Mouse (Mus musculus) hindbrain, embryonic 12.5 days (tissue): ENCODE data around the gene 1700088E04Rik. TPM values are rescaled to one million over a fixed set of nuclear protein-coding genes. Genes with fewer than 3 reads are reported as not detected.

Experiments
- ATAC-seq: fragments of 200-750 bp; cut with Nextera tagmentation; 2 replicates; pipeline ENCODE4 v1.8.0; 2017; ENCODE audit warnings: moderate TSS enrichment; ENCODE audit not compliant: low FRiP score
- H3K27ac ChIP-seq: fragments of 300-500 bp; sonication (generic); 2 replicates; pipeline ENCODE4 v1.5.1; 2016; ENCODE audit warnings: mild to moderate bottlenecking
- H3K27me3 ChIP-seq: fragments of 300-500 bp; sonication (generic); 2 replicates; pipeline ENCODE4 v1.6.1; 2016; ENCODE audit warnings: mild to moderate bottlenecking
- H3K36me3 ChIP-seq: fragments of 300-500 bp; sonication (generic); 2 replicates; pipeline ENCODE4 v1.6.1; 2016; ENCODE audit warnings: mild to moderate bottlenecking
- H3K4me1 ChIP-seq: fragments of 300-500 bp; sonication (generic); 2 replicates; pipeline ENCODE4 v1.6.1; 2016
- H3K4me2 ChIP-seq: fragments of 300-500 bp; sonication (generic); replicated peaks from 2 replicates; pipeline ENCODE4 v1.6.1; 2016; ENCODE audit warnings: mild to moderate bottlenecking
- H3K4me3 ChIP-seq: fragments of 300-500 bp; sonication (generic); 2 replicates; pipeline ENCODE4 v1.5.1; 2016; ENCODE audit warnings: mild to moderate bottlenecking
- H3K9ac ChIP-seq: fragments of 300-500 bp; sonication (generic); 2 replicates; pipeline ENCODE4 v1.6.1; 2016; ENCODE audit warnings: mild to moderate bottlenecking, moderate library complexity
- H3K9me3 ChIP-seq: fragments of 300-500 bp; sonication (generic); replicated peaks from 2 replicates; pipeline ENCODE4 v1.6.1; 2016; ENCODE audit warnings: mild to moderate bottlenecking
- WGBS: fragments of 180-500 bp; shearing (Covaris S2); methylation state at CpG from one replicate; pipeline ENCODE4 v1.1.7; 2016; 5-methylcytosine and 5-hydroxymethylcytosine counted together
- polyA plus RNA-seq: library from polyadenylated mRNA; unstranded; fragments of >200 nt; fragmentation: Nextera tagmentation; extraction: Ambion mirVana; gene quantifications from 2 replicates; pipeline ENCODE4 v1.2.1, GENCODE M21; 2016

The 1700088E04Rik gene
- polyA plus RNA-seq, 1 experiment from 2014 or later = 13.4 TPM

GRCm38 (mm10) chr15:79110031-79110430 is 31.0 kb downstream of the 1700088E04Rik start:
- Histone ChIP-seq H3K9me3 (no peaks in the 10 kb centered on the region), H3K4me3 (peak overlapping the region; percentile 92), H3K9ac (peak overlapping the region; percentile 93), H3K27me3 (0 out of 2 replicates have a peak, but pooled peaks cover 9% of the 10 kb centered on the region), H3K4me2 (peak overlapping the region; percentile 97), H3K36me3 (peaks cover 11% of the 10 kb centered on the region), H3K27ac (no peak overlapping the region), H3K4me1 (peaks cover 28% of the 10 kb centered on the region)
- ATAC-seq = no peak
- WGBS = 16% methylated on average over 9 of the region's 9 CpGs

- Histone ChIP-seq H3K27ac (peak overlapping the region; percentile 80), H3K27me3 (0 out of 2 replicates have a peak, but pooled peaks cover 9% of the 10 kb centered on the region), H3K4me3 (peak overlapping the region; percentile 92), H3K4me1 (peaks cover 28% of the 10 kb centered on the region), H3K36me3 (peaks cover 5% of the 10 kb centered on the region; the same call in 1 of the 2 replicates), H3K4me2 (peak overlapping the region; percentile 97), H3K9me3 (no peaks in the 10 kb centered on the region), H3K9ac (peak overlapping the region; percentile 93)
- WGBS = 2% methylated on average over 42 of the region's 46 CpGs
- ATAC-seq = peak; percentile 41; the same call in 1 of the 2 replicates
Measured at GRCm38 (mm10) chr15:79109321-79109934, 31.6 kb downstream of the 1700088E04Rik start.

GRCm38 (mm10) chr15:79108421-79109320 is 32.4 kb downstream of the 1700088E04Rik start, which contains the start of gene Micall1:
Gene Micall1, plus strand, starts transcription at chr15:79108898.
- Histone ChIP-seq H3K27me3 (0 out of 2 replicates have a peak, but pooled peaks cover 9% of the 10 kb centered on the region), H3K36me3 (0 out of 2 replicates have a peak, but pooled peaks cover 5% of the 10 kb centered on the region), H3K27ac (peak within 1 kb of the TSS; percentile 80), H3K4me2 (peak within 1 kb of the TSS; percentile 97), H3K4me3 (peak within 1 kb of the TSS; percentile 92), H3K4me1 (peaks cover 28% of the 10 kb centered on the region), H3K9me3 (no peaks in the 10 kb centered on the region), H3K9ac (peak within 1 kb of the TSS; percentile 93)
- 2% methylated on average over 76 of the region's 85 CpGs for WGBS
- peak; percentile 81 for ATAC-seq

DNA sequence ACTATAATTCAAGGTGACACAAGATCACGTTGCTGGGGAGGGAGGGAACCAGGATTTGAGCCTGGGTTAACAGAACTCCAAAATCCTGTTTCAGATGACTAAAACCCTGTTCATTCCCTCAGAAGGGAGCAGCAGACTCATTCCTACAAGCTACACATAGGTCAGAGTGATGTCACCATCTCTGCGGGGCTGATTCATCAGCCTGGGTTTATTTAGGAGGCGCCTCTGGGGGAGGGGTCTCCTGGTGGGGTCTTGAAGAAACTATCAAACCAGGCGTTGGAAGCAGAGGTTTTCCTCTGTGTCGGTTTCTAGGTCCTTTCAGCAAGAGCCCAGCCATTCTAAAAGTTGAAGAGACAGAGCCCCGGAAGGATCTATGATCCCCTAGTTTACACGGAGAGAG is 33.1 kb downstream of the 1700088E04Rik start:
- Histone ChIP-seq H3K4me2 (peak overlapping the region; percentile 97), H3K9me3 (no peaks in the 10 kb centered on the region), H3K27me3 (0 out of 2 replicates have a peak, but pooled peaks cover 9% of the 10 kb centered on the region), H3K9ac (peak overlapping the region; percentile 93; the same call in 1 of the 2 replicates), H3K4me1 (peaks cover 28% of the 10 kb centered on the region), H3K36me3 (0 out of 2 replicates have a peak, but pooled peaks cover 3% of the 10 kb centered on the region), H3K27ac (no peak overlapping the region), H3K4me3 (peak overlapping the region; percentile 92)
- ATAC-seq = no peak
- WGBS = 20% methylated on average over 7 of the region's 7 CpGs

DNA sequence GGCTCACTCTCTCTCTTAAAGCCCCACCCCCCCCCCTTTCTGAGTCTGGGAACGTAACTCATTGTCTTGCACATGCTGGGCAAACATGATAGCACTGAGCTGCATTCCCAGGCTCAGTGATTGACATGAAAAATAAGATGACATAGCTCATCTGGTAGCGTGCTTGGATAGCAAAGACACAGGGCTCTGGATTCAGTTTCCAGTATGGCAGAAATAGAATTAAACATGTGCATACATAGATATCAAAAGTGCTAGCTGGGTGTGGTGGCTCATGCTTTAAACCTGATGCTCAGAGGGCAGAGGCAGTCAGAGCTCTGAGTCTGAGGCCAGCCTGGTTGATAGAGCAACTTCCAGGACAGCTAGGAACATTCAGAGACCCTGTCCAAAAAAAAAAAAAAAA is 35.2 kb downstream of the 1700088E04Rik start:
- Histone ChIP-seq H3K4me3 (no peak overlapping the region), H3K9me3 (no peaks in the 10 kb centered on the region), H3K36me3 (no peaks in the 10 kb centered on the region), H3K27ac (no peak overlapping the region), H3K4me2 (no peak overlapping the region), H3K27me3 (0 out of 2 replicates have a peak, but pooled peaks cover 7% of the 10 kb centered on the region), H3K4me1 (peaks cover 23% of the 10 kb centered on the region), H3K9ac (no peak overlapping the region)
- WGBS = 42% methylated on average over 2 of the region's 2 CpGs
- no peak for ATAC-seq

- Histone ChIP-seq H3K36me3 (no peaks in the 10 kb centered on the region), H3K9ac (no peak overlapping the region), H3K9me3 (no peaks in the 10 kb centered on the region), H3K4me2 (no peak overlapping the region), H3K27me3 (no peaks in the 10 kb centered on the region), H3K4me1 (peaks cover 7% of the 10 kb centered on the region), H3K27ac (no peak overlapping the region), H3K4me3 (no peak overlapping the region)
- no peak for ATAC-seq
- WGBS = 67% methylated on average over 10 of the region's 10 CpGs
Measured at GRCm38 (mm10) chr15:79103264-79103663, 37.8 kb downstream of the 1700088E04Rik start.

DNA sequence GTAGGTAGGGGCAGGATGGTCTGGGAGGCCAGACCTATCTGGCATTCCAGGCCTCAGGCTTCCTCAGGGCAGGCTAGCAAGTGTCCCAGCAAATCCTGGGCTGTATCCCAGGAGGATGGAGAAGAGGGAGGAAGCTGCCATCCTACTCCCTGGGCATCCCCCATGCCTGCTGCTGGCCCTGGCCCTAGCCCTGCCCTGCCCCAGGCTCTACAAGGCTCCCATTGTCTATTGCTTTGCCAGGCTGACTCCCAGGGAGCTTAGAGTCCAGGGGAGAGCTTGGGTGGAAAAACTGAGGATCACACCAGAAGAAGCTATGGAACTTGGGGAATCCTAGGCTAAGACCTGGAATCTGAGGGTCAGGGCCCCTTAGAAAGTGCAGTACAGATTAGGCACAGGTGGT is 39.5 kb downstream of the 1700088E04Rik start:
- Histone ChIP-seq H3K36me3 (no peaks in the 10 kb centered on the region), H3K9ac (no peak overlapping the region), H3K27ac (no peak overlapping the region), H3K9me3 (no peaks in the 10 kb centered on the region), H3K4me1 (peaks cover 8% of the 10 kb centered on the region; the same call in 1 of the 2 replicates), H3K4me2 (no peak overlapping the region), H3K27me3 (no peaks in the 10 kb centered on the region), H3K4me3 (no peak overlapping the region)
- no peak for ATAC-seq

DNA sequence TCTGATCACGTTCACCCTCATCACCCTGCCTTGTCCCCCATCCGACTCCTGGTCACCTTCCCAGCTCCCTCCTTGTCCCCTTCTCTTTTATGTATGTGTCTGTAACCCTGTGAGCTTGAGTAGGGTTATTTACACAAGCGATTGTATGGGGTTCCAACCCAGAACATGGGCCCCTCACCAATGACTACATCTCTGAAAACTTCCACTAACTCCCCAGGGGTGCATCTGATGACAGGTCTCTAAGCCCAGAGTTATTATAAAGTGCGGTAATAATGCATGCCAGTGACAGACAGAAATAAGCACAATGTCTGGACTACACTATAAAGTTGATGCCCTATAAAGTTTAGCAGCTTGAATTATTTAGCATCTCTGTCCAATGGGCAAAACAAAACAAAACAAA is 40.7 kb downstream of the 1700088E04Rik start:
- no peak overlapping the region for H3K4me2 ChIP-seq
- no peaks in the 10 kb centered on the region for H3K27me3 ChIP-seq
- 69% methylated on average over 4 of the region's 4 CpGs for WGBS
- H3K4me3 ChIP-seq = no peak overlapping the region
- no peak overlapping the region for H3K27ac ChIP-seq
- H3K9ac ChIP-seq = no peak overlapping the region
- no peaks in the 10 kb centered on the region for H3K9me3 ChIP-seq
- H3K4me1 ChIP-seq = peaks cover 8% of the 10 kb centered on the region; the same call in 1 of the 2 replicates
- ATAC-seq = no peak
- peaks cover 10% of the 10 kb centered on the region for H3K36me3 ChIP-seq

DNA sequence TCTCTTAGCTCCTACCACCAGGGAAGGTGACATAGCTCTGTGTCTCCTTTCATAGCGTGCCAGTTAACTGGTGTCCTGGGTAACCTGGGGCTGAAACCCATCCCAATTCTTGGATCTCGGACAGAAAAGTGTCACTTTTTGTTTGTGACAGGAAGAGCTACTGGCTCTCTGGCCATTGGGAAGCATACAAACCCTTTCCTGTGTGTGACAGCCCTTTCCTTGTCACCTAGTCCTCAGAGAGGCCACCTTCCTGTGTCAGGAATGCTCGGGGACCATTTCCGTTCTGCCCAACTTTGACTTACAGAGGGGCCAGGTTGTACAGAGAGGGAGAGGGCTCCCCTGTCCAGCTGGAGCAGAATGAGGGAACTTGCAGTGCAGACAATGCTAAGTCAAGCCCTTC is 41.6 kb downstream of the 1700088E04Rik start:
- Histone ChIP-seq H3K9ac (no peak overlapping the region), H3K27ac (no peak overlapping the region), H3K4me2 (no peak overlapping the region), H3K27me3 (no peaks in the 10 kb centered on the region), H3K4me1 (peaks cover 8% of the 10 kb centered on the region; the same call in 1 of the 2 replicates), H3K9me3 (no peaks in the 10 kb centered on the region), H3K36me3 (peaks cover 17% of the 10 kb centered on the region), H3K4me3 (no peak overlapping the region)
- ATAC-seq = no peak
- 54% methylated on average over 4 of the region's 4 CpGs for WGBS

DNA sequence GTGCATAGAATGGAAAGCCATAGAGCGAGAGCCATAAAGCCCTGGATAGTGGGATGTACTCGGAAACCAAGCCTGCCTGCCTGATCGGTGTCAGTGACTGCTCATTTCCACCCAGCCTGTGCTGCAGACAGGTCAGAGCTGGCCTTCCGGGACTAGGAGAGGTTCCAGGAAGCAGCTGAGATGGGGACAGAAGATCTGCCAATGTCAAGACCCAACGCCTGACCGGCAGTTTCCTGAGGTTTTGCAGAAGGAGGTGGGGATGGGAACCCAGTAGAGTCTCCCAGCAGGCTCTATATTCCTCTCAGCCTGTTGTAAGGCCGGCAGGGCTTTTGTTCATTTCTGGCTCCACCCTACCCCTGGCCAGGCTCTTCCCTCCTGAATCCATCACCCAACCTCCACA is 42.2 kb downstream of the 1700088E04Rik start:
- no peak for ATAC-seq
- no peak overlapping the region for H3K27ac ChIP-seq
- WGBS = 57% methylated on average over 7 of the region's 7 CpGs
- no peaks in the 10 kb centered on the region for H3K27me3 ChIP-seq
- peaks cover 23% of the 10 kb centered on the region for H3K36me3 ChIP-seq
- no peak overlapping the region for H3K4me2 ChIP-seq
- H3K4me1 ChIP-seq = peaks cover 8% of the 10 kb centered on the region; the same call in 1 of the 2 replicates
- H3K9ac ChIP-seq = no peak overlapping the region
- no peaks in the 10 kb centered on the region for H3K9me3 ChIP-seq
- no peak overlapping the region for H3K4me3 ChIP-seq

DNA sequence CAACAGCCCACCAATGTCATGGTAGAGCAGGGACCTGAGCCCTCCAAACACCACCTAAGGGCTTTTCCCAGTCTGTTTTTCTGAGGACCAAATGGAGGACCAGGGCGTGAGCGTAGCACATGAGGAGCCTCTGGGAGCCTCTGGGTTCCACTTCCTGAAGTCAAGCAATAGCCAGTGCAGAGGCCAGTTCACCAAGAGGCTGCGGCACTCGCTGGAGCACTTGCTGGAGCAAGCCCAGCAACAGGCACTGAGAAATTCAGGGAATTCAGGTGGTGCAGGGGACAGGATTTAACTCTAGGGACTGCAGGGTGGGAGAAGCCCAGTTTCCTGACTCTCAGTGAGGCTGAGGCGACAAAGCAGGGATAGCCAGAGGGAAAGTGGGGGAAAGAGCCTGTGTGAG is 42.8 kb downstream of the 1700088E04Rik start:
- H3K36me3 ChIP-seq = peaks cover 30% of the 10 kb centered on the region
- no peak overlapping the region for H3K4me2 ChIP-seq
- no peak overlapping the region for H3K27ac ChIP-seq
- peaks cover 8% of the 10 kb centered on the region; the same call in 1 of the 2 replicates for H3K4me1 ChIP-seq
- H3K27me3 ChIP-seq = no peaks in the 10 kb centered on the region
- H3K9ac ChIP-seq = no peak overlapping the region
- ATAC-seq = no peak
- no peak overlapping the region for H3K4me3 ChIP-seq
- WGBS = 64% methylated on average over 5 of the region's 5 CpGs
- H3K9me3 ChIP-seq = no peaks in the 10 kb centered on the region

GRCm38 (mm10) chr15:79097611-79098025 is 43.4 kb downstream of the 1700088E04Rik start:
- Histone ChIP-seq H3K9me3 (no peaks in the 10 kb centered on the region), H3K4me1 (peaks cover 8% of the 10 kb centered on the region; the same call in 1 of the 2 replicates), H3K4me3 (no peak overlapping the region), H3K9ac (no peak overlapping the region), H3K4me2 (no peak overlapping the region), H3K27ac (peak overlapping the region; percentile 23; the same call in 1 of the 2 replicates), H3K36me3 (peaks cover 36% of the 10 kb centered on the region), H3K27me3 (no peaks in the 10 kb centered on the region)
- WGBS = 52% methylated on average over 6 of the region's 6 CpGs
- no peak for ATAC-seq
